Mouse (Mus musculus): ENCODE results near the gene Zfp697. TPM values are rescaled to one million over a fixed set of nuclear protein-coding genes. Genes with fewer than 3 reads are reported as not detected.
A peak's percentile ranks its signal among the peaks of the same experiment; 100 is the strongest.
"Not testable (repeated sequence)": the region's sequence is repeated elsewhere in the genome, so short reads cannot be mapped to it uniquely, and the experiment has no call there.

The Zfp697 gene
- total RNA-seq, 2 experiments from 2014 or later = 0.37 to 0.46 TPM

DNA sequence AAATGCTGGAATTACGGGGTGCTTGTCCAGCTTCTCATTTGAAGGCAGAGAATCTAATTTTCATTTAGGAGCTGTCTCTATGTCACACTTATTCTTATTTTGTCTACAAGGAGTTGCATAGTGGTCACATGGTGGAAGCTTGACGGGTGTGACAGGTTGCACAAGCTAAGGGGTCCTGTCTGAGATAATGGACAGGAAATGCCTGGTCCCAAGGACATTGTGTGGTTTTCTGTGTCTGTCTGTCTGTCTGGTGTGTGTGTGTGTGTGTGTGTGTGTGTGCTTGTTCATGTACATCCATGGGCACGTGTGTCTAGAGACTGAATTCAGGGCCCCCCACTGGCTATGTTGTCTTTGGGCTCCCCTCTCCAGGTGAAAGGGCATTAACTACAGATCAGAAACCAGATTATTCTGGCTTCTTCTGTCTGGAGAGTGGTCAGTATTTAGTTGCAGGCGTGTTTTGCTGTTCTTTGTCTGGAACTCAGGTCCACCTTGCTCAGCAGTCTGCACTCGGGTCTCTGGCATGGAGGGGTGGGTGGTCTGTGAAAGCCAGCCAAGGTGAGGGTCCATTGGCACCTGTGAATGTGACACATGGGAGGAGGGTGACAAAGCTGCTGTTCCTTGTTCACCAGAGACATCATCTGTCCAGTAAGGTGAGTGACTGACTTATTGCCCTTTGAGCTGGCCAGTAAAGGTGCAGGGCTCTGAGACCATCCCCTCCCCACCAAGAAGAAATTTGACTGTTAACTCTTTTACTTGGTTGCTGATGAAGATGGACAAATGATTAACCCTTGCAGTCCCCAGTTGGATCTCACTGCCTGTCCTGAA is 34.4 kb downstream of the Zfp697 start:
- intact Hi-C loops (cut with DNase I) = no loop called here
- no peak for DNase-seq

- peak; percentile 51 to 64 for DNase-seq
- intact Hi-C loops (cut with DNase I) = no loop called here
Observed at GRCm38 (mm10) chr3:98417328-98417727, 35.1 kb downstream of the Zfp697 start.

- no peak for DNase-seq
- intact Hi-C loops (cut with DNase I) = no loop called here
Observed at GRCm38 (mm10) chr3:98418991-98419785, 36.9 kb downstream of the Zfp697 start.

- intact Hi-C loops (cut with DNase I) = loop anchor here (10.0 kb wide), 1 partner anchor 55 kb away; no protein-coding TSS in a partner anchor
- no peak for DNase-seq
Observed at GRCm38 (mm10) chr3:98419786-98420070, 37.5 kb downstream of the Zfp697 start.

GRCm38 (mm10) chr3:98422926-98423325 is 40.7 kb downstream of the Zfp697 start:
- intact Hi-C loops (cut with DNase I) = loop anchor here (10.0 kb wide), 1 partner anchor 58 kb away; no protein-coding TSS in a partner anchor
- no peak for DNase-seq

GRCm38 (mm10) chr3:98426749-98427148 is 44.5 kb downstream of the Zfp697 start:
- no peak for DNase-seq
- intact Hi-C loops (cut with DNase I) = loop anchor here (5.0 to 10.0 kb wide), 2 partner anchors 44 to 62 kb away; partner anchors contain the start of gene Zfp697

GRCm38 (mm10) chr3:98427260-98427599 is 45.0 kb downstream of the Zfp697 start:
- no peak for DNase-seq
- intact Hi-C loops (cut with DNase I) = loop anchor here (5.0 to 10.0 kb wide), 2 partner anchors 45 to 62 kb away; partner anchors contain the start of gene Zfp697

- peak; percentile 61 to 64 for DNase-seq
- intact Hi-C loops (cut with DNase I) = loop anchor here (5.0 to 10.0 kb wide), 2 partner anchors 46 to 63 kb away; partner anchors contain the start of gene Zfp697
Observed at GRCm38 (mm10) chr3:98427600-98428448, 45.6 kb downstream of the Zfp697 start.

DNA sequence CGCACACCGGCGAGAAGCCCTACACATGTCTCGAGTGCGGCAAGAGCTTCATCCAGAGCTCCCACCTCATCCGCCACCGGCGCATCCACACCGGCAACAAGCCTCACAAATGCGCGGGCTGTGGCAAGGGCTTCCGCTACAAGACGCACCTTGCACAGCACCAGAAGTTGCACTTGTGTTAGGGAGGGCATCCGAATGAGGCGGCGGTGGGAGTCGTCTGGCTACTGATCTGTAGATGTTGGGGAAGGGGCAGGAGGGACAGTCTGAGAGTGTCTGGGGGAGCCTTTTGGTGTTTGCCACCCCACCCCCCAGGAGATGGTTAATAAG is 46.2 kb downstream of the Zfp697 start:
- no peak for DNase-seq
- intact Hi-C loops (cut with DNase I) = loop anchor here (5.0 to 10.0 kb wide), 2 partner anchors 46 to 64 kb away; partner anchors contain the start of gene Zfp697

DNA sequence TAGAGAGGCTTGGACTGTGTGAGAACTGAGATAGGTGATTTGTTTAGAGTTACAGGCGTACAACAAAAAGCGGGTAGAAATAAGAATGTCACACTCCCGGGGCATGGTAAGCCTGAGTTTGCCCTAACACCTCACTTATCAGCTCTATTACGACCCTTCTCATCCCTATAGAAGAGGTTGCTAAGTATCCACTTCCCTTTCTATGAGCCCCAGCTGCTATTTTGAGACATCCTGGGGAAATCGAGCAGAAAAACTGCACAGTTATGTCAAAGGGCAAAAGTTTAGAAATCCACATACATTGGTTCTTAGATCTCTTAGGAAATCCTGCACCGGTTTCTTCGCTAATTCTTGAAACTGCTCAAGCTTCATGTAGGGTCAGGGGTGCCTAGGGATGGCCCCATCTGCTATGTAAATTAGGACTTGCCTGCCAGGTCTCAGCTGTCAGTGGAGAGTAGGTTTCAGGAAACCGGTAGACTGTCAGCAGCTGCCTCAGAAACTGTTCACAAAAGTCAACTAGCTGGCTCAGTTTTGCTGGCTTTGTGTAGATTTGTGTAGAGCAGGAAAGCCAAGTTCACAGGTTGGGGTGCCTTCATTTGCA is 46.8 kb downstream of the Zfp697 start:
- DNase-seq = no peak
- intact Hi-C loops (cut with DNase I) = loop anchor here (5.0 to 10.0 kb wide), 2 partner anchors 47 to 64 kb away; partner anchors contain the start of gene Zfp697

DNA sequence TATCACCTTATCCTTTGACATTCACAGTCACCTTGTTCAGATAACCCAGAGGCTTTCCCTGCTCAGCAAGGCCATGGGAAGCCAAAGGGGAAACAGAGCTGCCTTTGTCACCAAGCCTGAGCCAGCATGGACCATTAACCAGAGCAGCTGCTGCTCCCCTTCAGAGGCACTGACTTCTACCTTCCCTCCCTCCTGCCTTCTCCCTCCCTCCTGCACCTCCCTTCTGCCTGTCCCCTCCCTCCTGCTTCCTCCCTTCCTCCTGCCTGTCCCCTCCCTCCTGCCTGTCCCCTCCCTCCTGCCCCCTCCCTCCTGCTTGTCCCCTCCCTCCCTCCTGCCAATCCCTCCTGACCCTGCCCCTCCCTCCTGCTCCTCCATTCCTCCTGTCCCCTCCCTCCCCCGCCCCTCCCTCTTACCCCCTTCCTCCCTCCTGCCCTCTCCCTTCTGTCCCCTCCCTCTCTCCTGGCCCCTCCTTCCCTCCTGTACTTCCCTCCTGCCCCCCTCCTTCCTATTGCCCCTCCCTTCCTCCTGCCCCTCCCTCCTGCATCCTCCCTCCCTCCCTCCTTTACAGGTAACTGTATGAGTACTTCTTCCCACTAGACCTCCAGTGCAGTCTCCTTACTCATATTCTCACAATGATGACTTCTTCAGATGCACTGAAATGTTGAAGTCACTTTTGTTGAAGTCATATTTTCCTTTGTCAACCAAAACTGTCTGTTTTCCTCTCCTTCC is 52.0 kb downstream of the Zfp697 start:
- intact Hi-C loops (cut with DNase I) = loop anchor here (10.0 kb wide), 1 partner anchor 209 kb away; the partner anchor contains the start of gene Reg4
- DNase-seq = no peak

DNA sequence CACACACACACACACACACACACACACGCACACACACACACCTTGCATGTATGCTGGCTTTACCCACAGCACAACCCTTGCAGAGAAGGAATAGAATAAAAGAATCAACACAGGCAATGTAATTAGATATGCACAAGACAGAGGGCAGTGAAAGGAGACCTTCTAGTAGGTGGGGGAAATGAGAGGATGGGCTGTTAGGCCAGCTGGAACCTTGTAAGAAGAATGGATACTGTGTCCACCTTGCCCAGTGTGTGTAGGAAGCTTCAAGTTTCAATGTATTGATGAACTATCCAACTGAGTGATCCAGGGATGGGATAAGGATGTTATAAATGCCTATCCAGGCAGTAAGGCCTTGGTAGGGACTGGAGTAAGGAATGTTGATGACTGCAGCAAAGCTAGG is 52.8 kb downstream of the Zfp697 start:
- intact Hi-C loops (cut with DNase I) = loop anchor here (10.0 kb wide), 1 partner anchor 210 kb away; the partner anchor contains the start of gene Reg4
- no peak for DNase-seq

DNA sequence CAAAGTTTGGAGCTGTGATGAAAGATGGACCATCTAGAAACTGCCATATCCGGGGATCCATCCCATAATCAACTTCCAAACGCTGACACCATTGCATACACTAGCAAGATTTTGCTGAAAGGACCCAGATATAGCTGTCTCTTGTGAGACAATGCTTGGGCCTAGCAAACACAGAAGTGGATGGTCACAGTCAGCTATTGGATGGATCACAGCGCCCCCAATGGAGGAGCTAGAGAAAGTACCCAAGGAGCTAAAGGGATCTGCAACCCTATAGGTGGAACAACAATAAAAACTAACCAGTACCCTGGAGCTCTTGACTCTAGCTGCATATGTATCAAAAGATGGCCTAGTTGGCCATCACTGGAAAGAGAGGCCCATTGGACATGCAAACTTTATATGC is 60.0 kb downstream of the Zfp697 start:
- DNase-seq = not testable (repeated sequence)
- intact Hi-C loops (cut with DNase I) = loop anchor here (2.0 kb wide), 1 partner anchor 79 kb away; no protein-coding TSS in a partner anchor

DNA sequence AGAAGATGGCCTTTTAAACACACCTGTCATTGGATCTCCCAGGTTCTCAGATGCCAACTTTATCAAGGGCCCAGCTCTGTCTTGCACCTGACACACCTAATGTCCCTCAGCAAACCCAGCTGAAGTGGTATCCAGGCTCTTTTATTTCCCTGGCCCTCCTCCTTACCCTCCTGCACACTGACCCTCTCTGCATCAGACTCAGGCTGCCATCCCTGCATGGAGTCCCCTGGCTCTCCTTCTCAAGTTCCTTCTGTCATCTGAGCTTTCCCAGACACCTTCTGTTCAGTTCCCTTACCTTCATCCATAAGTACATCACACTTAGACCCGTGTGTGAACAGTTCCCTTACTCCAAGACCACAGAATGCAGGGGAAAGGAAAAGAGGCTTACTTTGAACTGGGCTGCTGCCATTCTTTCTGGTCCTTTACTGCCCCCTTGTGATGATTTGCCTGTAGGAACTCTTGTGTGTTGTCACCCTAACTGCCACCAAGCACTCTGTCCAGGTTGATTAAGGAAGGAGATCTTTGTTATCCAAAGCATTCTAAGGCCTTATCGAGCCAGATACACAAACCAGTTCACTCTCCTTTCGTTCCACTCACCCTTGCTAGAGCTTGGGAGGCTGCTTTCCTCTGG is 61.0 kb downstream of the Zfp697 start:
- DNase-seq = not testable (repeated sequence)
- intact Hi-C loops (cut with DNase I) = loop anchor here (2.0 kb wide), 1 partner anchor 80 kb away; no protein-coding TSS in a partner anchor

DNA sequence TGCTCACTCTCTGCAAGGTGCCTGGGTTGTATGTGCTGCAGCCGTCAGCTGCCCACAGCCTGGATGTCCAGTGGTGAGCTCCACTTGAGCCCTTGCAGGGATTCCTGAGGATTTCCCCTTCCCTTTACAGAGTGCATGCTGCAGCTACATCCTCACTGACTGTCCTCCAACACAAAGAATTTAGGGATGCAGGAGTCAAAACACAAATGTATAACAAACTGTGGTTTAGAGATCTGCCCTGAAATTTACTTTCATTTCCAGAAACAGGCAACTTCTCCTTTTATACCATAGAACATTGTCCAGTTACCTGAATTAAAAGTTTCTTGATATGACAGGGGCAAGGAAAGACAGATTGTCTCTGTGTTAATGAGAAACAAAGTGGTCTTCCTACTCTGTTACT is 61.7 kb downstream of the Zfp697 start:
- intact Hi-C loops (cut with DNase I) = loop anchor here (2.0 kb wide), 1 partner anchor 81 kb away; no protein-coding TSS in a partner anchor
- DNase-seq = not testable (repeated sequence)

GRCm38 (mm10) chr3:98453786-98454185 is 71.5 kb downstream of the Zfp697 start:
- DNase-seq; intact Hi-C loops (cut with DNase I): not testable (repeated sequence)

GRCm38 (mm10) chr3:98457026-98457425 is 74.8 kb downstream of the Zfp697 start, which contains the start of gene Gm4450:
TSS of gene Gm4450 (minus strand) at chr3:98457126.
- not testable (repeated sequence) for DNase-seq

DNA sequence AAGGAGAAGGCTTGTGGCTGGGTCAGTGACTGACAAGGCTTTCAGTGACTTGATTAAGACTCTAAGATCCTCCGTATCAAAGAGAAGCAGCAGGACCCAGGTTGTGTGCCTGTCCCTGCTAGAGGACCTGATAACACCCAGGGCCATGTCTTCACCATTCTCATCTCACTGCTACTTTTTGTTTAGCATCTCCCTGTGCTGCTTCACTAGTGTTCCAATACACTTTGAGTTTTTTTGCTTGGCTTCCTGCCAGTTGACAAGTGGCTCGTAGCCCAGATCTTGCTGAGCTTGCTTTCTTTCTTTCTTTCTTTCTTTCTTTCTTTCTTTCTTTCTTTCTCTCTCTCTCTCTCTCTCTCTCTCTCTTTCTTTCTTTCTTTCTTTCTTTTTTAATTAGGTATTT is 87.1 kb downstream of the Zfp697 start:
- DNase-seq; intact Hi-C loops (cut with DNase I): not testable (repeated sequence)

More at GRCm38 (mm10) chr3:98457026-98457425, 74.8 kb downstream of the Zfp697 start, which contains the start of gene Gm4450:
- intact Hi-C loops (cut with DNase I) = not testable (repeated sequence)

Measured in gastrocnemius, postnatal 36 days (tissue).